Mouse (Mus musculus): ENCODE data around the gene Utrn. TPM values are rescaled to one million over a fixed set of nuclear protein-coding genes. Genes with fewer than 3 reads are reported as not detected.
A peak's percentile ranks its signal among the peaks of the same experiment; 100 is the strongest.

Gene Utrn
- polyA plus RNA-seq, 1 experiment from 2014 or later: 78.8 TPM

GRCm38 (mm10) chr10:12853776-12854175 lies 15.4 kb downstream of the Utrn start:
- Histone ChIP-seq H3K9ac (no peak overlapping the region), H3K9me3 (no peaks in the 10 kb centered on the region), H3K4me2 (no peak overlapping the region), H3K4me3 (no peak overlapping the region), H3K36me3 (no peaks in the 10 kb centered on the region), H3K4me1 (peaks cover 17% of the 10 kb centered on the region; the same call in 1 of the 2 replicates), H3K27ac (no peak overlapping the region), H3K27me3 (no peaks in the 10 kb centered on the region)
- ATAC-seq (ENCODE audit: borderline replicate concordance, extremely low read depth, low FRiP score, low TSS enrichment): no peak
- WGBS: 81% methylated on average over 6 of the region's 6 CpGs

GRCm38 (mm10) chr10:12853196-12853620 lies 16.0 kb downstream of the Utrn start:
- H3K9ac ChIP-seq: no peak overlapping the region
- H3K27ac ChIP-seq: no peak overlapping the region
- no peak overlapping the region for H3K4me2 ChIP-seq
- H3K9me3 ChIP-seq: no peaks in the 10 kb centered on the region
- ATAC-seq (ENCODE audit: borderline replicate concordance, extremely low read depth, low FRiP score, low TSS enrichment): no peak
- WGBS: 53% methylated on average over 7 of the region's 7 CpGs
- H3K36me3 ChIP-seq: no peaks in the 10 kb centered on the region
- H3K4me1 ChIP-seq: peaks cover 17% of the 10 kb centered on the region; the same call in 1 of the 2 replicates
- H3K4me3 ChIP-seq: no peak overlapping the region
- H3K27me3 ChIP-seq: no peaks in the 10 kb centered on the region

GRCm38 (mm10) chr10:12852416-12853195 lies 16.6 kb downstream of the Utrn start:
- ATAC-seq (ENCODE audit: borderline replicate concordance, extremely low read depth, low FRiP score, low TSS enrichment): no peak

GRCm38 (mm10) chr10:12850781-12851471 lies 18.2 kb downstream of the Utrn start:
- Histone ChIP-seq H3K36me3 (no peaks in the 10 kb centered on the region), H3K4me1 (peaks cover 17% of the 10 kb centered on the region; the same call in 1 of the 2 replicates), H3K4me2 (no peak overlapping the region), H3K9ac (no peak overlapping the region), H3K27ac (no peak overlapping the region), H3K4me3 (no peak overlapping the region), H3K27me3 (no peaks in the 10 kb centered on the region), H3K9me3 (no peaks in the 10 kb centered on the region)
- no peak for ATAC-seq (ENCODE audit: borderline replicate concordance, extremely low read depth, low FRiP score, low TSS enrichment)
- WGBS: 53% methylated on average over 7 of the region's 7 CpGs

More at GRCm38 (mm10) chr10:12852416-12853195, 16.6 kb downstream of the Utrn start:
- Histone ChIP-seq H3K9me3 (no peaks in the 10 kb centered on the region), H3K9ac (no peak overlapping the region), H3K4me2 (no peak overlapping the region), H3K4me1 (peaks cover 17% of the 10 kb centered on the region; the same call in 1 of the 2 replicates), H3K4me3 (no peak overlapping the region), H3K27me3 (no peaks in the 10 kb centered on the region), H3K36me3 (no peaks in the 10 kb centered on the region), H3K27ac (no peak overlapping the region)
- WGBS: 78% methylated on average over 15 of the region's 15 CpGs

- peaks cover 16% of the 10 kb centered on the region; the same call in 1 of the 2 replicates for H3K4me1 ChIP-seq
- no peak overlapping the region for H3K4me2 ChIP-seq
- H3K36me3 ChIP-seq: no peaks in the 10 kb centered on the region
- H3K27me3 ChIP-seq: no peaks in the 10 kb centered on the region
- no peaks in the 10 kb centered on the region for H3K9me3 ChIP-seq
- no peak overlapping the region for H3K4me3 ChIP-seq
- 81% methylated on average over 10 of the region's 10 CpGs for WGBS
- no peak for ATAC-seq (ENCODE audit: borderline replicate concordance, extremely low read depth, low FRiP score, low TSS enrichment)
- no peak overlapping the region for H3K9ac ChIP-seq
- no peak overlapping the region for H3K27ac ChIP-seq
Measured at GRCm38 (mm10) chr10:12848322-12849108, 20.6 kb downstream of the Utrn start.

GRCm38 (mm10) chr10:12842543-12842942 lies 26.6 kb downstream of the Utrn start:
- Histone ChIP-seq H3K4me3 (no peak overlapping the region), H3K9me3 (no peaks in the 10 kb centered on the region), H3K4me2 (no peak overlapping the region), H3K27me3 (no peaks in the 10 kb centered on the region), H3K27ac (no peak overlapping the region), H3K9ac (no peak overlapping the region), H3K36me3 (no peaks in the 10 kb centered on the region), H3K4me1 (peaks cover 13% of the 10 kb centered on the region)
- no peak for ATAC-seq (ENCODE audit: borderline replicate concordance, extremely low read depth, low FRiP score, low TSS enrichment)
- WGBS: 54% methylated on average over 4 of the region's 4 CpGs

GRCm38 (mm10) chr10:12841497-12841896 lies 27.7 kb downstream of the Utrn start:
- Histone ChIP-seq H3K4me1 (peaks cover 15% of the 10 kb centered on the region), H3K9me3 (no peaks in the 10 kb centered on the region), H3K4me3 (no peak overlapping the region), H3K4me2 (no peak overlapping the region), H3K27ac (no peak overlapping the region), H3K27me3 (no peaks in the 10 kb centered on the region), H3K36me3 (no peaks in the 10 kb centered on the region), H3K9ac (no peak overlapping the region)
- no peak for ATAC-seq (ENCODE audit: borderline replicate concordance, extremely low read depth, low FRiP score, low TSS enrichment)
- WGBS: 58% methylated on average over 5 of the region's 5 CpGs

- peak; percentile 56 for ATAC-seq (ENCODE audit: borderline replicate concordance, extremely low read depth, low FRiP score, low TSS enrichment)
Measured at GRCm38 (mm10) chr10:12837636-12838035, 31.5 kb downstream of the Utrn start.

GRCm38 (mm10) chr10:12836048-12836816 lies 32.9 kb downstream of the Utrn start:
- Histone ChIP-seq H3K9ac (no peak overlapping the region), H3K4me3 (no peak overlapping the region), H3K36me3 (no peaks in the 10 kb centered on the region), H3K27me3 (no peaks in the 10 kb centered on the region), H3K27ac (no peak overlapping the region), H3K4me2 (no peak overlapping the region), H3K9me3 (no peaks in the 10 kb centered on the region), H3K4me1 (peaks cover 19% of the 10 kb centered on the region)
- no peak for ATAC-seq (ENCODE audit: borderline replicate concordance, extremely low read depth, low FRiP score, low TSS enrichment)
- 78% methylated on average over 14 of the region's 14 CpGs for WGBS

More at GRCm38 (mm10) chr10:12837636-12838035, 31.5 kb downstream of the Utrn start:
- H3K27ac ChIP-seq: peak overlapping the region; percentile 44; the same call in 1 of the 2 replicates
- H3K4me2 ChIP-seq: no peak overlapping the region
- no peak overlapping the region for H3K4me3 ChIP-seq
- no peaks in the 10 kb centered on the region for H3K36me3 ChIP-seq
- peaks cover 16% of the 10 kb centered on the region for H3K4me1 ChIP-seq
- no peak overlapping the region for H3K9ac ChIP-seq
- H3K9me3 ChIP-seq: no peaks in the 10 kb centered on the region
- 38% methylated on average over 1 of the region's 1 CpGs for WGBS
- H3K27me3 ChIP-seq: no peaks in the 10 kb centered on the region

GRCm38 (mm10) chr10:12834215-12834614 lies 35.0 kb downstream of the Utrn start:
- WGBS: 49% methylated on average over 1 of the region's 1 CpGs
- no peak overlapping the region for H3K27ac ChIP-seq

GRCm38 (mm10) chr10:12832163-12832562 lies 37.0 kb downstream of the Utrn start:
- Histone ChIP-seq H3K9ac (no peak overlapping the region), H3K36me3 (no peaks in the 10 kb centered on the region), H3K27ac (0 out of 2 replicates have a peak overlapping the region, but pooled peaks have one; percentile 8), H3K27me3 (no peaks in the 10 kb centered on the region), H3K9me3 (no peaks in the 10 kb centered on the region), H3K4me3 (no peak overlapping the region), H3K4me1 (peaks cover 24% of the 10 kb centered on the region), H3K4me2 (no peak overlapping the region)
- no peak for ATAC-seq (ENCODE audit: borderline replicate concordance, extremely low read depth, low FRiP score, low TSS enrichment)
- WGBS: 65% methylated on average over 8 of the region's 8 CpGs

More at GRCm38 (mm10) chr10:12834215-12834614, 35.0 kb downstream of the Utrn start:
- H3K4me1 ChIP-seq: peaks cover 19% of the 10 kb centered on the region
- ATAC-seq (ENCODE audit: borderline replicate concordance, extremely low read depth, low FRiP score, low TSS enrichment): no peak
- H3K36me3 ChIP-seq: no peaks in the 10 kb centered on the region
- H3K9me3 ChIP-seq: no peaks in the 10 kb centered on the region
- no peak overlapping the region for H3K4me2 ChIP-seq
- H3K9ac ChIP-seq: no peak overlapping the region
- no peak overlapping the region for H3K4me3 ChIP-seq
- H3K27me3 ChIP-seq: no peaks in the 10 kb centered on the region
